In genomic region chr8:91508284-91508683, GRCm38 (mm10) we compare ENCODE assay signal across 13 mouse cellular contexts.
DNase-seq lines count a peak whose midpoint lies in the region; ATAC-seq and TF ChIP-seq lines count a peak whose summit lies in the region.
"Had no signal": no experiment of that assay in that cellular context is flagged by ENCODE, and none has a peak within 500 bp of the region (broad histone marks: within the 10 kb centered on the region; RNA-seq: fewer than 3 reads in every experiment).

No protein-coding gene starts in this region.

- TF ChIP-seq CTCF in embryonic fibroblast, embryonic 13.5 days (IDR thresholded peaks at IDR 0.05; ENCODE audit: borderline replicate concordance, insufficient read depth, low read length), result no peak

- WGBS in heart, embryonic 16.5 days, result 53% methylated on average over 4 of the region's 4 CpGs
- WGBS in liver, embryonic 11.5 days, result 54% methylated on average over 4 of the region's 4 CpGs

- no peak for DNase-seq in heart, adult 18-20 months
- DNase-seq in liver, embryonic 11.5 days (ENCODE audit: low spot score), result no peak
- no peak for DNase-seq in liver
- no peak for DNase-seq in adrenal gland, postnatal 10 days
- DNase-seq: cerebellum, postnatal 10 days; lung, postnatal 14 days had no signal

- peak overlapping the region; percentile 56 for H3K27ac ChIP-seq in heart, embryonic 16.5 days (ENCODE audit: low read length)
- peak overlapping the region; percentile 1; the same call in 1 of the 2 replicates for H3K27ac ChIP-seq in liver, embryonic 11.5 days (ENCODE audit: low read depth, low read length)
- peak overlapping the region; percentile 15; the same call in 1 of the 2 replicates for H3K27ac ChIP-seq in embryonic fibroblast, embryonic 13.5 days (ENCODE audit: insufficient read depth, low read length)
- H3K27ac ChIP-seq: intestine, embryonic 15.5 days; midbrain, embryonic 13.5 days had no signal

- no peaks in the 10 kb centered on the region for H3K79me2 ChIP-seq in myocyte (ENCODE audit: control insufficient read depth, insufficient read depth)

- peak; percentile 61; the same call in 1 of the 2 replicates for ATAC-seq in heart, embryonic 16.5 days (replicated peaks; ENCODE audit: extremely low read depth, insufficient read depth, low FRiP score)
- peak; percentile 51; the same call in 1 of the 2 replicates for ATAC-seq in liver, embryonic 11.5 days (replicated peaks; ENCODE audit: low FRiP score)
- ATAC-seq: intestine, embryonic 15.5 days; midbrain, embryonic 13.5 days; Patski had no signal

- no peaks in the 10 kb centered on the region for H3K36me3 ChIP-seq in heart, embryonic 16.5 days (ENCODE audit: control insufficient read depth, insufficient read depth)
- H3K36me3 ChIP-seq in liver, embryonic 11.5 days (ENCODE audit: control insufficient read depth, insufficient read depth, low read length), result no peaks in the 10 kb centered on the region
- H3K36me3 ChIP-seq in myocyte (ENCODE audit: control insufficient read depth, insufficient read depth), result no peaks in the 10 kb centered on the region
- H3K36me3 ChIP-seq: intestine, embryonic 15.5 days; midbrain, embryonic 13.5 days had no signal

- H3K4me1 ChIP-seq in heart, embryonic 16.5 days (ENCODE audit: control insufficient read depth, insufficient read depth, low read length), result peaks cover 29% of the 10 kb centered on the region
- peaks cover 2% of the 10 kb centered on the region; the same call in 1 of the 2 replicates for H3K4me1 ChIP-seq in liver, embryonic 11.5 days (replicated peaks; ENCODE audit: control insufficient read depth, insufficient read depth, low read length)
- H3K4me1 ChIP-seq in embryonic fibroblast, embryonic 13.5 days (ENCODE audit: control insufficient read depth, insufficient read depth, low read length), result peaks cover 9% of the 10 kb centered on the region

- H3K9ac ChIP-seq in heart, embryonic 16.5 days (ENCODE audit: low read length), result no peak overlapping the region
- H3K9ac ChIP-seq in liver, embryonic 11.5 days (ENCODE audit: low read depth, low read length), result no peak overlapping the region
- H3K9ac ChIP-seq: intestine, embryonic 15.5 days; midbrain, embryonic 13.5 days had no signal

- no peak for TF ChIP-seq POLR2A in embryonic fibroblast, embryonic 13.5 days (IDR thresholded peaks at IDR 0.05; ENCODE audit: low read depth, low read length)
- no peak for TF ChIP-seq POLR2A in myocyte (IDR thresholded peaks at IDR 0.05; ENCODE audit: insufficient read length, low read depth)

- no peaks in the 10 kb centered on the region for H3K9me3 ChIP-seq in heart, embryonic 16.5 days (replicated peaks; ENCODE audit: control insufficient read depth, low read length)
- H3K9me3 ChIP-seq in liver, embryonic 11.5 days (ENCODE audit: control insufficient read depth, low read length), result no peaks in the 10 kb centered on the region
- H3K9me3 ChIP-seq: intestine, embryonic 15.5 days; midbrain, embryonic 13.5 days had no signal

- no peak overlapping the region for H3ac ChIP-seq in myocyte (ENCODE audit: control insufficient read depth, insufficient read length)

- H3K4me3 ChIP-seq in heart, embryonic 16.5 days (ENCODE audit: low read length), result no peak overlapping the region
- H3K4me3 ChIP-seq in liver, embryonic 11.5 days (ENCODE audit: low read depth, low read length), result no peak overlapping the region
- no peak overlapping the region for H3K4me3 ChIP-seq in embryonic fibroblast, embryonic 13.5 days (ENCODE audit: insufficient read depth, low read length)
- H3K4me3 ChIP-seq in myocyte, result no peak overlapping the region
- H3K4me3 ChIP-seq: intestine, embryonic 15.5 days; midbrain, embryonic 13.5 days had no signal

- no peaks in the 10 kb centered on the region for H3K27me3 ChIP-seq in heart, embryonic 16.5 days (ENCODE audit: control insufficient read depth, insufficient read depth, low read length)
- H3K27me3 ChIP-seq in liver, embryonic 11.5 days (replicated peaks; ENCODE audit: control insufficient read depth, insufficient read depth, low read length), result no peaks in the 10 kb centered on the region
- H3K27me3 ChIP-seq in myocyte (ENCODE audit: control insufficient read depth, insufficient read depth, insufficient read length), result no peaks in the 10 kb centered on the region
- H3K27me3 ChIP-seq: CH12.LX; intestine, embryonic 15.5 days; Patski had no signal

- H3K4me2 ChIP-seq in heart, embryonic 16.5 days (ENCODE audit: low read depth, low read length), result no peak overlapping the region
- no peak overlapping the region for H3K4me2 ChIP-seq in liver, embryonic 11.5 days
- peak overlapping the region; percentile 32 for H3K4me2 ChIP-seq in myocyte (ENCODE audit: low read depth)
- H3K4me2 ChIP-seq: intestine, embryonic 15.5 days had no signal

TF ChIP-seq in myocyte, 11 proteins besides CTCF, POLR2A, EP300 and RAD21:
- TF ChIP-seq MAX (IDR thresholded peaks at IDR 0.05; ENCODE audit: low read depth), result no peak
- TF ChIP-seq MYOG (IDR thresholded peaks at IDR 0.05; ENCODE audit: control insufficient read depth in 1 of 3, insufficient read depth in 1 of 3, insufficient read length in 2 of 3, low read depth in 2 of 3), result no peak
- no peak for TF ChIP-seq MYOD1 (IDR thresholded peaks at IDR 0.05; ENCODE audit: control insufficient read depth in 1 of 3, insufficient read length in 2 of 3, low read depth in 2 of 3)
- TF ChIP-seq USF1 (IDR thresholded peaks at IDR 0.05; ENCODE audit: low read depth), result no peak
- no peak for TF ChIP-seq POLR2AphosphoS2 (IDR thresholded peaks at IDR 0.05; ENCODE audit: insufficient read length, low read depth)
TF ChIP-seq in myocyte: peak in this region for 0.

Comparison
In these comparisons a context has a peak if more than half of its experiments do, and no peak if none do; other contexts are left out.
1. H3K27ac ChIP-seq: peak in every context shown above with its lines; median percentile 56 in heart, embryonic 16.5 days; 15 in embryonic fibroblast, embryonic 13.5 days; 1 in liver, embryonic 11.5 days.